Mouse (Mus musculus): ENCODE measurements at regions not wholly inside any gene's neighbourhood (a gene's known extent, or its start where the extent isn't known, plus 50 kb on each side); places are given as distances from the start of the nearest gene placed in this dataset.

GRCm38 (mm10) chr12:9212211-9212610 is 182.4 kb downstream of the Ttc32 start:
- Histone ChIP-seq H3K4me3 (replicated peaks; ENCODE audit: low read depth, low read length) (no peak overlapping the region), H3K27ac (no peak overlapping the region), H3K4me1 (replicated peaks; ENCODE audit: insufficient read depth, low read length) (no peaks in the 10 kb centered on the region), H3K4me2 (ENCODE audit: low read length) (no peak overlapping the region), H3K9ac (ENCODE audit: low read depth, low read length) (no peak overlapping the region), H3K36me3 (ENCODE audit: insufficient read depth, low read length) (no peaks in the 10 kb centered on the region), H3K27me3 (ENCODE audit: insufficient read depth, low read length) (no peaks in the 10 kb centered on the region), H3K9me3 (replicated peaks; ENCODE audit: low read length) (no peaks in the 10 kb centered on the region)
- DNase-seq (ENCODE audit: low spot score) (no peak), ATAC-seq (replicated peaks; ENCODE audit: low FRiP score, low read depth) (no peak)
- WGBS: 65% methylated on average over 1 of the region's 1 CpGs
- no peak for TF ChIP-seq CTCF (IDR thresholded peaks at IDR 0.05; ENCODE audit: low read depth)

GRCm38 (mm10) chr12:9224971-9225370 is 195.2 kb downstream of the Ttc32 start:
- Histone ChIP-seq H3K9me3 (replicated peaks; ENCODE audit: low read length) (no peaks in the 10 kb centered on the region), H3K36me3 (ENCODE audit: insufficient read depth, low read length) (no peaks in the 10 kb centered on the region), H3K4me1 (replicated peaks; ENCODE audit: insufficient read depth, low read length) (no peaks in the 10 kb centered on the region), H3K27ac (no peak overlapping the region), H3K4me3 (replicated peaks; ENCODE audit: low read depth, low read length) (no peak overlapping the region), H3K4me2 (ENCODE audit: low read length) (no peak overlapping the region), H3K9ac (ENCODE audit: low read depth, low read length) (no peak overlapping the region), H3K27me3 (ENCODE audit: insufficient read depth, low read length) (no peaks in the 10 kb centered on the region)
- 56% methylated on average over 5 of the region's 5 CpGs for WGBS
- no peak for ATAC-seq (replicated peaks; ENCODE audit: low FRiP score, low read depth)
- DNase-seq (ENCODE audit: low spot score): no peak
- no peak for TF ChIP-seq CTCF (IDR thresholded peaks at IDR 0.05; ENCODE audit: low read depth)

GRCm38 (mm10) chr12:9227901-9228300 is 198.1 kb downstream of the Ttc32 start:
- WGBS: 82% methylated on average over 5 of the region's 5 CpGs
- no peak for TF ChIP-seq CTCF (IDR thresholded peaks at IDR 0.05; ENCODE audit: low read depth)
- Histone ChIP-seq H3K27me3 (ENCODE audit: insufficient read depth, low read length) (no peaks in the 10 kb centered on the region), H3K27ac (no peak overlapping the region), H3K4me2 (ENCODE audit: low read length) (no peak overlapping the region), H3K4me1 (replicated peaks; ENCODE audit: insufficient read depth, low read length) (no peaks in the 10 kb centered on the region), H3K9me3 (replicated peaks; ENCODE audit: low read length) (no peaks in the 10 kb centered on the region), H3K36me3 (ENCODE audit: insufficient read depth, low read length) (no peaks in the 10 kb centered on the region), H3K9ac (ENCODE audit: low read depth, low read length) (no peak overlapping the region), H3K4me3 (replicated peaks; ENCODE audit: low read depth, low read length) (no peak overlapping the region)
- DNase-seq (ENCODE audit: low spot score): no peak
- ATAC-seq (replicated peaks; ENCODE audit: low FRiP score, low read depth): no peak

- DNase-seq (ENCODE audit: low spot score): no peak
- H3K27me3 ChIP-seq (ENCODE audit: insufficient read depth, low read length): no peaks in the 10 kb centered on the region
- H3K27ac ChIP-seq: no peak overlapping the region
- H3K36me3 ChIP-seq (ENCODE audit: insufficient read depth, low read length): no peaks in the 10 kb centered on the region
- H3K9me3 ChIP-seq (replicated peaks; ENCODE audit: low read length): no peaks in the 10 kb centered on the region
- H3K9ac ChIP-seq (ENCODE audit: low read depth, low read length): no peak overlapping the region
- WGBS: 81% methylated on average over 2 of the region's 2 CpGs
- H3K4me1 ChIP-seq (replicated peaks; ENCODE audit: insufficient read depth, low read length): no peaks in the 10 kb centered on the region
- no peak for ATAC-seq (replicated peaks; ENCODE audit: low FRiP score, low read depth)
- no peak for TF ChIP-seq CTCF (IDR thresholded peaks at IDR 0.05; ENCODE audit: low read depth)
- H3K4me3 ChIP-seq (replicated peaks; ENCODE audit: low read depth, low read length): no peak overlapping the region
- no peak overlapping the region for H3K4me2 ChIP-seq (ENCODE audit: low read length)
Observed at GRCm38 (mm10) chr12:9228486-9228885, 198.7 kb downstream of the Ttc32 start.

- 57% methylated on average over 4 of the region's 4 CpGs for WGBS
- Histone ChIP-seq H3K9ac (ENCODE audit: low read depth, low read length) (no peak overlapping the region), H3K27ac (no peak overlapping the region), H3K4me3 (replicated peaks; ENCODE audit: low read depth, low read length) (no peak overlapping the region), H3K4me1 (replicated peaks; ENCODE audit: insufficient read depth, low read length) (no peaks in the 10 kb centered on the region), H3K9me3 (replicated peaks; ENCODE audit: low read length) (no peaks in the 10 kb centered on the region), H3K36me3 (ENCODE audit: insufficient read depth, low read length) (no peaks in the 10 kb centered on the region), H3K4me2 (ENCODE audit: low read length) (no peak overlapping the region), H3K27me3 (ENCODE audit: insufficient read depth, low read length) (no peaks in the 10 kb centered on the region)
- DNase-seq (ENCODE audit: low spot score): peak; percentile 39
- no peak for ATAC-seq (replicated peaks; ENCODE audit: low FRiP score, low read depth)
- TF ChIP-seq CTCF (IDR thresholded peaks at IDR 0.05; ENCODE audit: low read depth): no peak
Observed at GRCm38 (mm10) chr12:9229981-9230380, 200.2 kb downstream of the Ttc32 start.

- H3K27ac ChIP-seq: no peak overlapping the region
- H3K9me3 ChIP-seq (replicated peaks; ENCODE audit: low read length): no peaks in the 10 kb centered on the region
- DNase-seq (ENCODE audit: low spot score) (peak; percentile 9), ATAC-seq (replicated peaks; ENCODE audit: low FRiP score, low read depth) (no peak)
- H3K36me3 ChIP-seq (ENCODE audit: insufficient read depth, low read length): no peaks in the 10 kb centered on the region
- H3K4me2 ChIP-seq (ENCODE audit: low read length): no peak overlapping the region
- no peaks in the 10 kb centered on the region for H3K27me3 ChIP-seq (ENCODE audit: insufficient read depth, low read length)
- WGBS: 56% methylated on average over 5 of the region's 5 CpGs
- H3K9ac ChIP-seq (ENCODE audit: low read depth, low read length): no peak overlapping the region
- H3K4me3 ChIP-seq (replicated peaks; ENCODE audit: low read depth, low read length): no peak overlapping the region
- no peak for TF ChIP-seq CTCF (IDR thresholded peaks at IDR 0.05; ENCODE audit: low read depth)
- H3K4me1 ChIP-seq (replicated peaks; ENCODE audit: insufficient read depth, low read length): no peaks in the 10 kb centered on the region
Observed at GRCm38 (mm10) chr12:9230576-9230975, 200.8 kb downstream of the Ttc32 start.

- no peaks in the 10 kb centered on the region for H3K4me1 ChIP-seq (replicated peaks; ENCODE audit: insufficient read depth, low read length)
- H3K27ac ChIP-seq: no peak overlapping the region
- no peak for TF ChIP-seq CTCF (IDR thresholded peaks at IDR 0.05; ENCODE audit: low read depth)
- no peaks in the 10 kb centered on the region for H3K9me3 ChIP-seq (replicated peaks; ENCODE audit: low read length)
- H3K4me3 ChIP-seq (replicated peaks; ENCODE audit: low read depth, low read length): no peak overlapping the region
- ATAC-seq (replicated peaks; ENCODE audit: low FRiP score, low read depth) (no peak), DNase-seq (ENCODE audit: low spot score) (no peak)
- H3K36me3 ChIP-seq (ENCODE audit: insufficient read depth, low read length): no peaks in the 10 kb centered on the region
- no peak overlapping the region for H3K4me2 ChIP-seq (ENCODE audit: low read length)
- H3K27me3 ChIP-seq (ENCODE audit: insufficient read depth, low read length): no peaks in the 10 kb centered on the region
- no peak overlapping the region for H3K9ac ChIP-seq (ENCODE audit: low read depth, low read length)
Observed at GRCm38 (mm10) chr12:9232431-9232830, 202.6 kb downstream of the Ttc32 start.
